Mouse (Mus musculus): ENCODE data around the gene Gm11032.

- TF ChIP-seq POLR2A (IDR thresholded peaks at IDR 0.05; ENCODE audit: control insufficient read depth, extremely low read depth, insufficient read depth, low read length, poor library complexity) = no peak
- no peak for TF ChIP-seq CTCF (IDR thresholded peaks at IDR 0.05; ENCODE audit: borderline replicate concordance, control insufficient read depth, extremely low read depth, insufficient read depth, low read length, poor library complexity)
Measured at GRCm38 (mm10) chr11:4591811-4592210, 28.1 kb upstream of the Gm11032 start.
